Mouse (Mus musculus) cerebellum, adult 2 months (tissue): ENCODE measurements around the gene Plp1.

ENCODE experiments used
- CTCF ChIP-seq: fragments of 200-500 bp; IDR thresholded peaks from 2 replicates; pipeline ENCODE4 v1.5.1; 2011; ENCODE audit warnings: low read depth, mild to moderate bottlenecking, control low read depth, low read length, moderate library complexity, borderline replicate concordance; ENCODE audit not compliant: insufficient read depth
- POLR2A ChIP-seq: fragments of 200-500 bp; IDR thresholded peaks from 2 replicates; pipeline ENCODE4 v1.6.1; 2011; ENCODE audit warnings: low read length, control low read depth, borderline replicate concordance; ENCODE audit not compliant: insufficient read depth

GRCm38 (mm10) chrX:136780041-136780440 is 42.4 kb upstream of the Plp1 start, which contains the start of gene Glra4:
- no peak for TF ChIP-seq POLR2A
- no peak for TF ChIP-seq CTCF
